Mouse (Mus musculus) kidney, postnatal 0 days (tissue): ENCODE measurements at regions not wholly inside any gene's neighbourhood (a gene's known extent, or its start where the extent isn't known, plus 50 kb on each side); places are given as distances from the start of the nearest gene placed in this dataset.

ENCODE experiments used
- ATAC-seq: fragments of 200-750 bp; cut with Nextera tagmentation; replicated peaks from 2 replicates; pipeline ENCODE4 v1.8.0; 2017; ENCODE audit warnings: low read depth, moderate number of reproducible peaks, moderate TSS enrichment, moderate library complexity; ENCODE audit not compliant: low FRiP score
- DNase-seq: peaks from one replicate; pipeline ENCODE4 v3.0.0-alpha.2; 2016; ENCODE audit warnings: low spot score
- H3K27ac ChIP-seq: fragments of 300-500 bp; sonication (generic); 2 replicates; pipeline ENCODE4 v1.5.1; 2014; ENCODE audit warnings: mild to moderate bottlenecking
- H3K27me3 ChIP-seq: fragments of 300-500 bp; sonication (generic); 2 replicates; pipeline ENCODE4 v1.6.1; 2014; ENCODE audit warnings: low read length, mixed read lengths; ENCODE audit not compliant: insufficient read depth
- H3K36me3 ChIP-seq: fragments of 300-500 bp; sonication (generic); 2 replicates; pipeline ENCODE4 v1.6.1; 2014; ENCODE audit warnings: low read length, mixed read lengths; ENCODE audit not compliant: insufficient read depth
- H3K4me1 ChIP-seq: fragments of 300-500 bp; sonication (generic); replicated peaks from 2 replicates; pipeline ENCODE4 v1.6.1; 2014; ENCODE audit warnings: antibody characterized with exemption, low read length, mixed read lengths; ENCODE audit not compliant: insufficient read depth
- H3K4me2 ChIP-seq: fragments of 300-500 bp; sonication (generic); 2 replicates; pipeline ENCODE4 v1.6.1; 2014; ENCODE audit warnings: mild to moderate bottlenecking, low read length, moderate library complexity, mixed read lengths
- H3K4me3 ChIP-seq: fragments of 300-500 bp; sonication (generic); replicated peaks from 2 replicates; pipeline ENCODE4 v1.5.1; 2014; ENCODE audit warnings: low read depth, low read length
- H3K9ac ChIP-seq: fragments of 300-500 bp; sonication (generic); 2 replicates; pipeline ENCODE4 v1.6.1; 2014; ENCODE audit warnings: low read depth, low read length
- H3K9me3 ChIP-seq: fragments of 300-500 bp; sonication (generic); replicated peaks from 2 replicates; pipeline ENCODE4 v1.6.1; 2016; ENCODE audit warnings: low read length, inconsistent platforms, mixed read lengths
- CTCF ChIP-seq: IDR thresholded peaks from 2 replicates; pipeline ENCODE4 v1.5.1; 2016; ENCODE audit warnings: antibody characterized with exemption, low read depth, mild to moderate bottlenecking, moderate library complexity
- WGBS: fragments of 180-500 bp; shearing (Covaris S2); extraction: QIAGEN DNeasy Blood & Tissue Kit; methylation state at CpG from one replicate; pipeline ENCODE4 v1.1.7; 2014; 5-methylcytosine and 5-hydroxymethylcytosine counted together

- H3K36me3 ChIP-seq = no peaks in the 10 kb centered on the region
- no peak overlapping the region for H3K4me3 ChIP-seq
- H3K9ac ChIP-seq = no peak overlapping the region
- no peak overlapping the region for H3K4me2 ChIP-seq
- H3K27me3 ChIP-seq = no peaks in the 10 kb centered on the region
- DNase-seq (peak; percentile 72), ATAC-seq (no peak)
- no peak overlapping the region for H3K27ac ChIP-seq
- H3K4me1 ChIP-seq = no peaks in the 10 kb centered on the region; the same call in 1 of the 2 replicates
- WGBS = 34% methylated on average over 6 of the region's 6 CpGs
- TF ChIP-seq CTCF = no peak
- H3K9me3 ChIP-seq = no peaks in the 10 kb centered on the region
Observed at GRCm38 (mm10) chr12:25310293-25310946, 213.5 kb upstream of the Id2 start.

DNA sequence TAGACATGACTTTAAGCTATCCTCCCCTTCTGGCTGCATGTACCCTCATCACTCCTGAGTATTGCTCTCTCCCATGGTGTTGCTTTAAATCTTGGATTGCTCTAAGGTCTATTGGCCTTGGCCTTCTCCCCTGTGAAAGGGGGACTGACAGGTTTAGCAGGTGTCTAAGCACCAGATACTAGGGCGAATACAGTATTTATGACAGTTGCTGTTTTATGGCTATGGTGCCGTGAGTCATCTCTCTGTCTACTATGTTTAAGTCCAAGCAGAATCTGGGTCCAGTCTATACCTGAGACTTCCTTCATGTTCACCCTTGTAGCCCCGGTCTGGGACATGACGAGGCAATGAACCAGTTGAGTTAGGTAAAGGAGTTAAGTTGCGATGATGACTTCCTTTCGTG lies 212.3 kb upstream of the Id2 start:
- TF ChIP-seq CTCF = no peak
- DNase-seq (no peak), ATAC-seq (no peak)
- H3K27me3 ChIP-seq = no peaks in the 10 kb centered on the region
- no peak overlapping the region for H3K4me3 ChIP-seq
- no peaks in the 10 kb centered on the region for H3K9me3 ChIP-seq
- no peak overlapping the region for H3K27ac ChIP-seq
- WGBS = 95% methylated on average over 6 of the region's 6 CpGs
- H3K4me1 ChIP-seq = no peaks in the 10 kb centered on the region; the same call in 1 of the 2 replicates
- H3K9ac ChIP-seq = no peak overlapping the region
- H3K4me2 ChIP-seq = no peak overlapping the region
- no peaks in the 10 kb centered on the region for H3K36me3 ChIP-seq

- no peak overlapping the region for H3K27ac ChIP-seq
- no peaks in the 10 kb centered on the region for H3K36me3 ChIP-seq
- ATAC-seq (no peak), DNase-seq (no peak)
- peaks cover 15% of the 10 kb centered on the region for H3K4me1 ChIP-seq
- WGBS = 85% methylated on average over 12 of the region's 12 CpGs
- no peak for TF ChIP-seq CTCF
- no peaks in the 10 kb centered on the region for H3K27me3 ChIP-seq
- no peak overlapping the region for H3K9ac ChIP-seq
- no peak overlapping the region for H3K4me3 ChIP-seq
- H3K9me3 ChIP-seq = no peaks in the 10 kb centered on the region
- no peak overlapping the region for H3K4me2 ChIP-seq
Observed at GRCm38 (mm10) chr12:25305764-25306653, 209.1 kb upstream of the Id2 start.

- Histone ChIP-seq H3K4me1 (peaks cover 26% of the 10 kb centered on the region), H3K4me2 (no peak overlapping the region), H3K27ac (no peak overlapping the region), H3K9ac (no peak overlapping the region), H3K36me3 (no peaks in the 10 kb centered on the region), H3K4me3 (no peak overlapping the region), H3K9me3 (no peaks in the 10 kb centered on the region), H3K27me3 (no peaks in the 10 kb centered on the region)
- TF ChIP-seq CTCF = no peak
- no peak for DNase-seq
- no peak for ATAC-seq
- 63% methylated on average over 6 of the region's 6 CpGs for WGBS
Observed at GRCm38 (mm10) chr12:25304820-25305511, 208.0 kb upstream of the Id2 start.

DNA sequence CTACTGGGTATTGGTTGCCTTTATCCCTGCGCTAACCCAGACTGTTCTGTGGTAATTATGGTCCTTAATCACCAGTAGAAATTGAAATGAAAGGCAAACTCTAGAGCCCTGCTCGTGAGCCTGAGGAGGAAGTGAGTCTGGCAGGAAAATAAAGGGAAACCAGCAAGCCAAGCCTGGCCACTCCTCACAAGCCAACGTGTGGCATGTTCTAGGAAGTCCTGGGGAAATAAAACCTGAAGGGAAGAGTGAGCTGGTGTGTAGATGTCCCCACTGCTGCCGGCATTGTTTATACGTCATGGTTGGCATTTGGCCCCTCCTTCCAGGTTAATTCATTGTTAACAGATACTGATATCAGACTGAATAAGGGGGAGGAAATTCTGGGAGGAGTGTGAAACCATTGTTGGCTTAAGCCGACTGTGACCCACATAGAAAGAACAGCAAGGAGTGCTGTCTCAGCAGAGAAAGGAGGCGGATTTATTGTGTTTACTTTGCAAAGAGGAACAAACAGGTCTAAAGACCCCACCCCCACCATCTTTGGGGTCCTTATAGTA lies 206.6 kb upstream of the Id2 start:
- no peak for TF ChIP-seq CTCF
- 21% methylated on average over 7 of the region's 7 CpGs for WGBS
- ATAC-seq (no peak), DNase-seq (peak; percentile 37)
- no peaks in the 10 kb centered on the region for H3K9me3 ChIP-seq
- no peaks in the 10 kb centered on the region for H3K36me3 ChIP-seq
- no peaks in the 10 kb centered on the region for H3K27me3 ChIP-seq
- H3K4me2 ChIP-seq = 0 out of 2 replicates have a peak overlapping the region, but pooled peaks have one; percentile 18
- peaks cover 31% of the 10 kb centered on the region for H3K4me1 ChIP-seq
- no peak overlapping the region for H3K9ac ChIP-seq
- no peak overlapping the region for H3K4me3 ChIP-seq
- no peak overlapping the region; the same call in 1 of the 2 replicates for H3K27ac ChIP-seq
